In the genomic region with DNA sequence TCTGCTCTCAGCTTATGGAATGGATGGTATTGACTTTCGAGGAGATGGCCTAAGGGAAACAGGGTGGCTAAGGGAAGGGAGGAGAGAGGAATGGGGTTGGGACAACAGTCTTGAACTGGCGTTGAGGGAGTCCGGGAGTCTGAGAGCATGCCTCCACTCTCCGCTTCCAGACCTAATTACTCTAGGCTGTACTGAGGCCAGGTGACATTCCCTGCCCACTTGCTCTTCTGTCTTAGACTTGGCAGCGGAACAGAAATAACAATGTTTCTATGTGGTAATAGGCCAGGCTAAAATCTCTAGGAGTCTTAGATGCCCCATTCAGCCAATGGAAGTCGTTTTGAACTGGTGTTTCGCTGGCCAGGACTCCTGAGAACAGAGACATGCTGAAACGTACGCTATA, we compare ENCODE assay signal across 8 mouse cellular contexts. TPM values are rescaled to one million over a fixed set of nuclear protein-coding genes. Genes with fewer than 3 reads are reported as not detected.
DNase-seq lines count a peak whose midpoint lies in the region; ATAC-seq and TF ChIP-seq lines count a peak whose summit lies in the region.

No protein-coding gene starts in this region.

- H3K36me3 ChIP-seq in embryonic facial prominence, embryonic 11.5 days (replicated peaks; ENCODE audit: control insufficient read depth, insufficient read depth, low read depth, low read length): no peaks in the 10 kb centered on the region
- peaks cover 16% of the 10 kb centered on the region for H3K36me3 ChIP-seq in intestine, embryonic 14.5 days (ENCODE audit: control insufficient read depth, insufficient read depth, low read length)
- peaks cover 19% of the 10 kb centered on the region for H3K36me3 ChIP-seq in neural tube, embryonic 13.5 days

- no peaks in the 10 kb centered on the region for H3K4me1 ChIP-seq in embryonic facial prominence, embryonic 11.5 days (ENCODE audit: control insufficient read depth, insufficient read depth, low read length)
- H3K4me1 ChIP-seq in intestine, embryonic 14.5 days (replicated peaks; ENCODE audit: control insufficient read depth, insufficient read depth, low read length): peaks cover 7% of the 10 kb centered on the region; the same call in 1 of the 2 replicates
- H3K4me1 ChIP-seq in neural tube, embryonic 13.5 days (replicated peaks): peaks cover 17% of the 10 kb centered on the region

- H3K9me3 ChIP-seq in embryonic facial prominence, embryonic 11.5 days (replicated peaks; ENCODE audit: control insufficient read depth, low read length): no peaks in the 10 kb centered on the region
- no peaks in the 10 kb centered on the region for H3K9me3 ChIP-seq in intestine, embryonic 14.5 days (ENCODE audit: control insufficient read depth, low read length)
- H3K9me3 ChIP-seq in neural tube, embryonic 13.5 days: no peaks in the 10 kb centered on the region

- TF ChIP-seq CTCF in left cerebral cortex, adult 2 months (IDR thresholded peaks at IDR 0.05): no peak

- WGBS in embryonic facial prominence, embryonic 11.5 days: 79% methylated on average over 9 of the region's 9 CpGs
- WGBS in intestine, embryonic 14.5 days: 74% methylated on average over 9 of the region's 9 CpGs
- WGBS in neural tube, embryonic 13.5 days: 83% methylated on average over 9 of the region's 9 CpGs

- ATAC-seq in embryonic facial prominence, embryonic 11.5 days (replicated peaks; ENCODE audit: insufficient number of reproducible peaks, low FRiP score, low TSS enrichment, low read depth): no peak
- no peak for ATAC-seq in intestine, embryonic 14.5 days (replicated peaks; ENCODE audit: low FRiP score, low TSS enrichment, low read depth)
- no peak for ATAC-seq in neural tube, embryonic 13.5 days (ENCODE audit: low read depth)

- H3K4me2 ChIP-seq in embryonic facial prominence, embryonic 11.5 days (ENCODE audit: low read depth, low read length): peak overlapping the region; percentile 67; the same call in 1 of the 2 replicates
- peak overlapping the region; percentile 74 for H3K4me2 ChIP-seq in intestine, embryonic 14.5 days (ENCODE audit: low read length)
- peak overlapping the region; percentile 74 for H3K4me2 ChIP-seq in neural tube, embryonic 13.5 days

- intact Hi-C loops in left cerebral cortex, adult 2 months (cut with DNase I): no loop called here

- H3K4me3 ChIP-seq in left cerebral cortex, adult 2 months: peak overlapping the region; percentile 93
- peak overlapping the region; percentile 64 for H3K4me3 ChIP-seq in embryonic facial prominence, embryonic 11.5 days (ENCODE audit: low read depth, low read length)
- peak overlapping the region; percentile 75 for H3K4me3 ChIP-seq in intestine, embryonic 14.5 days (ENCODE audit: low read depth, low read length)
- peak overlapping the region; percentile 85 for H3K4me3 ChIP-seq in neural tube, embryonic 13.5 days

- H3K9ac ChIP-seq in embryonic facial prominence, embryonic 11.5 days (replicated peaks; ENCODE audit: low read length): no peak overlapping the region
- peak overlapping the region; percentile 62; the same call in 1 of the 2 replicates for H3K9ac ChIP-seq in intestine, embryonic 14.5 days (ENCODE audit: low read length)
- peak overlapping the region; percentile 85 for H3K9ac ChIP-seq in neural tube, embryonic 13.5 days

- H3K27ac ChIP-seq in left cerebral cortex, adult 2 months: peak overlapping the region; percentile 77
- no peak overlapping the region for H3K27ac ChIP-seq in embryonic facial prominence, embryonic 11.5 days (replicated peaks; ENCODE audit: low read depth, low read length)
- no peak overlapping the region for H3K27ac ChIP-seq in intestine, embryonic 14.5 days (ENCODE audit: low read depth)
- no peak overlapping the region for H3K27ac ChIP-seq in neural tube, embryonic 13.5 days (replicated peaks)

- H3K27me3 ChIP-seq in embryonic facial prominence, embryonic 11.5 days (ENCODE audit: control insufficient read depth, insufficient read depth, low read length): no peaks in the 10 kb centered on the region
- no peaks in the 10 kb centered on the region for H3K27me3 ChIP-seq in intestine, embryonic 14.5 days (replicated peaks; ENCODE audit: control insufficient read depth, insufficient read depth, low read length)
- no peaks in the 10 kb centered on the region for H3K27me3 ChIP-seq in neural tube, embryonic 13.5 days

- no peak for DNase-seq in left cerebral cortex, adult 2 months (ENCODE audit: extremely low spot score in 1 of 2, low spot score in 2 of 2)
- DNase-seq in left cerebral cortex, adult 18-20 months (ENCODE audit: low spot score in 2 of 2): no peak
- no peak for DNase-seq in embryonic facial prominence, embryonic 11.5 days (ENCODE audit: low spot score)
- no peak for DNase-seq in intestine, embryonic 14.5 days (ENCODE audit: low spot score)
- no peak for DNase-seq in ovary, postnatal 10 days (ENCODE audit: low spot score)
- DNase-seq in layer of hippocampus, adult 8-10 months (ENCODE audit: low spot score in 2 of 2): no peak
- DNase-seq in embryo, embryonic 11 days: no peak

RNA-seq across cellular contexts. Expression of a gene that starts 0.8 kb away (rescaled TPM):
- total RNA-seq in left cerebral cortex, adult 2 months (2021): 10 to 100 TPM; 24.4 to 24.8 TPM
- 10 to 100 TPM; 25.8 to 28.3 TPM for total RNA-seq in left cerebral cortex, adult 18-20 months (2021)
- 6.6 and 8.7 TPM in 2 replicates for polyA plus RNA-seq in embryonic facial prominence, embryonic 11.5 days (2014; fragmentation: Nextera tagmentation; extraction: Ambion mirVana)
- polyA plus RNA-seq in intestine, embryonic 14.5 days (2014; fragmentation: Nextera tagmentation; extraction: Ambion mirVana): 4.1 and 5.0 TPM in 2 replicates
- 18.1 and 18.8 TPM in 2 replicates for polyA plus RNA-seq in neural tube, embryonic 13.5 days (2015; fragmentation: Nextera tagmentation; extraction: Ambion mirVana)
- total RNA-seq in layer of hippocampus, adult 8-10 months (2022): 10 to 100 TPM; 28.2 to 36.0 (median 29.8) TPM

RNA-seq across cellular contexts. Expression of a gene that starts 14.3 kb away (rescaled TPM):
- under 1 TPM in 1 of 2 experiments, not detected in 1; 0.41 TPM for total RNA-seq in left cerebral cortex, adult 2 months (2021)
- total RNA-seq in left cerebral cortex, adult 18-20 months (2021): not detected
- polyA plus RNA-seq in embryonic facial prominence, embryonic 11.5 days (2014; fragmentation: Nextera tagmentation; extraction: Ambion mirVana): 4.1 and 6.7 TPM in 2 replicates
- 22.4 and 25.4 TPM in 2 replicates for polyA plus RNA-seq in intestine, embryonic 14.5 days (2014; fragmentation: Nextera tagmentation; extraction: Ambion mirVana)
- 0.34 and 1.3 TPM in 2 replicates for polyA plus RNA-seq in neural tube, embryonic 13.5 days (2015; fragmentation: Nextera tagmentation; extraction: Ambion mirVana)
- under 1 TPM in 2 of 4 experiments, not detected in 2; 0.09 to 0.43 TPM for total RNA-seq in layer of hippocampus, adult 8-10 months (2022)

RNA-seq across cellular contexts. Expression of a gene that starts 17.6 kb away (rescaled TPM):
- total RNA-seq in left cerebral cortex, adult 2 months (2021): 10 to 100 TPM; 24.9 to 26.5 TPM
- total RNA-seq in left cerebral cortex, adult 18-20 months (2021): 10 to 100 TPM; 21.0 to 24.4 TPM
- 82.4 and 90.9 TPM in 2 replicates for polyA plus RNA-seq in embryonic facial prominence, embryonic 11.5 days (2014; fragmentation: Nextera tagmentation; extraction: Ambion mirVana)
- polyA plus RNA-seq in intestine, embryonic 14.5 days (2014; fragmentation: Nextera tagmentation; extraction: Ambion mirVana): 68.9 and 73.2 TPM in 2 replicates
- 67.3 and 72.5 TPM in 2 replicates for polyA plus RNA-seq in neural tube, embryonic 13.5 days (2015; fragmentation: Nextera tagmentation; extraction: Ambion mirVana)
- total RNA-seq in layer of hippocampus, adult 8-10 months (2022): 10 to 100 TPM; 22.3 to 31.9 (median 27.5) TPM

RNA-seq across cellular contexts. Expression of a gene that starts 59.7 kb away (rescaled TPM):
- 10 to 100 TPM; 28.5 to 29.4 TPM for total RNA-seq in left cerebral cortex, adult 2 months (2021)
- 10 to 100 TPM; 26.2 to 27.0 TPM for total RNA-seq in left cerebral cortex, adult 18-20 months (2021)
- polyA plus RNA-seq in embryonic facial prominence, embryonic 11.5 days (2014; fragmentation: Nextera tagmentation; extraction: Ambion mirVana): 43.8 and 46.7 TPM in 2 replicates
- polyA plus RNA-seq in intestine, embryonic 14.5 days (2014; fragmentation: Nextera tagmentation; extraction: Ambion mirVana): 34.5 and 37.4 TPM in 2 replicates
- polyA plus RNA-seq in neural tube, embryonic 13.5 days (2015; fragmentation: Nextera tagmentation; extraction: Ambion mirVana): 37.7 and 41.7 TPM in 2 replicates
- 10 to 100 TPM; 22.2 to 29.7 (median 26.8) TPM for total RNA-seq in layer of hippocampus, adult 8-10 months (2022)

RNA-seq across cellular contexts. Expression of a gene that starts 59.7 kb away (rescaled TPM):
- total RNA-seq in left cerebral cortex, adult 2 months (2021): 10 to 100 TPM; 36.5 to 39.4 TPM
- 10 to 100 TPM; 34.2 to 40.0 TPM for total RNA-seq in left cerebral cortex, adult 18-20 months (2021)
- polyA plus RNA-seq in embryonic facial prominence, embryonic 11.5 days (2014; fragmentation: Nextera tagmentation; extraction: Ambion mirVana): 62.6 and 62.7 TPM in 2 replicates
- 61.2 and 64.6 TPM in 2 replicates for polyA plus RNA-seq in intestine, embryonic 14.5 days (2014; fragmentation: Nextera tagmentation; extraction: Ambion mirVana)
- 54.2 and 58.5 TPM in 2 replicates for polyA plus RNA-seq in neural tube, embryonic 13.5 days (2015; fragmentation: Nextera tagmentation; extraction: Ambion mirVana)
- total RNA-seq in layer of hippocampus, adult 8-10 months (2022): 10 to 100 TPM; 32.8 to 43.7 (median 36.4) TPM
